Mouse (Mus musculus): ENCODE results near the gene Yy1.

DNA sequence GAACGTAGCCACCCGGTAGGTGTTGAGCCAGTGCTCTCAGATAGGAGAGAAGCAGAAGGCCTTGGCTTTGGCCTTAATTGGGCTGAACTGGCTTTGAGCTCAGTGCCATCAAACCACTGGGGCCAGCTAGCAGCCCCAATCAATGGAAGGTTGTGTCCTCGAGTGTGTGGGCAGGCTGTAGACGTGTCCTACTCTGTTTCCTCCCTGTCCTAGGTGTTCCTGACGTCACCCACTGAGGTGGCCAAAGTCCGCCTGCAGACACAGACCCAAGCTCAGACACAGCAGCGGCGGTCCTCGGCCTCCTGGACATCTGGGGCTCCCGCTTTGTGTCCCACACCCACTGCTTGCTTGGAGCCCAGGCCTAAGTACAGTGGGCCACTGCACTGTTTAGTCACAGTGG lies 62.3 kb downstream of the Yy1 start:
- TF ChIP-seq POLR2A (IDR thresholded peaks at IDR 0.05; ENCODE audit: insufficient read depth, low read depth, low read length) (no peak), CTCF (IDR thresholded peaks at IDR 0.05; ENCODE audit: insufficient read depth, low read depth, low read length) (no peak)

Measured in olfactory bulb, adult 2 months (tissue).